ENCODE assay signal across 8 mouse cellular contexts in the genomic region with DNA sequence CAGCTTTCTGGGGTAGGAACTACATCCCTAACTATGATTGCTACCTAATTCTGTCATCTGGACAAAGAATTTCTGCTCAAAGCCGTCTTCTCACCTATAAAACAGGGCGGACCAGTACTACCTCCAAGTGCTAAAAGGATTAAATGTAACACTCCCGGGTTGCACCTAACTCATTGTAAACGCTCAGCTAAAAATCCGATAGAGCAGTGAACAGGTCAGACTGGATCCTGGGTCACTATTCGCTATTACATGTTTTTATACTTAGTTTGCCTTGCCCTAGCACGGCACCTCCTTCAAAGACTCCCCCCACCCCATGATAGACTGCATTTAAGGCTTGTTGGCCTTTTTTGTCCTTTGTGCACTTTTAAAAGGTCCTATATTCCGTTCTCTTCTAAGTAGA. TPM values are rescaled to one million over a fixed set of nuclear protein-coding genes. Genes with fewer than 3 reads are reported as not detected.
DNase-seq lines count a peak whose midpoint lies in the region; ATAC-seq and TF ChIP-seq lines count a peak whose summit lies in the region.

No protein-coding gene starts in this region.

- H3K27me3 ChIP-seq in lung, embryonic 15.5 days, result no peaks in the 10 kb centered on the region
- no peaks in the 10 kb centered on the region for H3K27me3 ChIP-seq in embryonic facial prominence, embryonic 15.5 days
- no peaks in the 10 kb centered on the region for H3K27me3 ChIP-seq in intestine, postnatal 0 days (replicated peaks; ENCODE audit: control insufficient read depth, insufficient read depth, low read length)
- H3K27me3 ChIP-seq in neural tube, embryonic 15.5 days (replicated peaks), result no peaks in the 10 kb centered on the region

- no peak for TF ChIP-seq CTCF in intestine, postnatal 0 days (IDR thresholded peaks at IDR 0.05; ENCODE audit: low read depth)

- no peak overlapping the region for H3K27ac ChIP-seq in lung, embryonic 15.5 days
- H3K27ac ChIP-seq in embryonic facial prominence, embryonic 15.5 days (replicated peaks), result peak overlapping the region; percentile 92
- H3K27ac ChIP-seq in intestine, postnatal 0 days (ENCODE audit: low read depth, low read length), result peak overlapping the region; percentile 94; the same call in 1 of the 2 replicates
- no peak overlapping the region for H3K27ac ChIP-seq in neural tube, embryonic 15.5 days (replicated peaks)

- no peak for ATAC-seq in lung, embryonic 15.5 days (ENCODE audit: borderline replicate concordance, extremely low read depth, low FRiP score, low TSS enrichment)
- no peak for ATAC-seq in embryonic facial prominence, embryonic 15.5 days (ENCODE audit: insufficient number of reproducible peaks, low FRiP score, low TSS enrichment, low read depth)
- no peak for ATAC-seq in intestine, postnatal 0 days
- no peak for ATAC-seq in neural tube, embryonic 15.5 days (ENCODE audit: low FRiP score)

- H3K4me3 ChIP-seq in lung, embryonic 15.5 days, result peak overlapping the region; percentile 92
- H3K4me3 ChIP-seq in embryonic facial prominence, embryonic 15.5 days (replicated peaks), result peak overlapping the region; percentile 91
- peak overlapping the region; percentile 97 for H3K4me3 ChIP-seq in intestine, postnatal 0 days (ENCODE audit: low read depth, low read length)
- peak overlapping the region; percentile 69 for H3K4me3 ChIP-seq in neural tube, embryonic 15.5 days (replicated peaks)

- no peaks in the 10 kb centered on the region for H3K9me3 ChIP-seq in lung, embryonic 15.5 days
- no peaks in the 10 kb centered on the region for H3K9me3 ChIP-seq in embryonic facial prominence, embryonic 15.5 days (replicated peaks)
- no peaks in the 10 kb centered on the region for H3K9me3 ChIP-seq in intestine, postnatal 0 days (ENCODE audit: control insufficient read depth)
- H3K9me3 ChIP-seq in neural tube, embryonic 15.5 days (replicated peaks), result no peaks in the 10 kb centered on the region

- WGBS in lung, embryonic 15.5 days, result 2% methylated on average over 8 of the region's 8 CpGs
- WGBS in embryonic facial prominence, embryonic 15.5 days, result 7% methylated on average over 8 of the region's 8 CpGs
- WGBS in intestine, postnatal 0 days, result 2% methylated on average over 8 of the region's 8 CpGs
- WGBS in neural tube, embryonic 15.5 days, result 7% methylated on average over 8 of the region's 8 CpGs

- H3K9ac ChIP-seq in lung, embryonic 15.5 days, result peak overlapping the region; percentile 97
- H3K9ac ChIP-seq in embryonic facial prominence, embryonic 15.5 days, result peak overlapping the region; percentile 94
- peak overlapping the region; percentile 96 for H3K9ac ChIP-seq in intestine, postnatal 0 days (ENCODE audit: low read depth, low read length)
- peak overlapping the region; percentile 93 for H3K9ac ChIP-seq in neural tube, embryonic 15.5 days (replicated peaks)

- H3K4me1 ChIP-seq in lung, embryonic 15.5 days, result peaks cover 32% of the 10 kb centered on the region
- H3K4me1 ChIP-seq in embryonic facial prominence, embryonic 15.5 days, result peaks cover 35% of the 10 kb centered on the region
- H3K4me1 ChIP-seq in intestine, postnatal 0 days (replicated peaks; ENCODE audit: control insufficient read depth, insufficient read depth, low read length), result no peaks in the 10 kb centered on the region
- H3K4me1 ChIP-seq in neural tube, embryonic 15.5 days, result peaks cover 46% of the 10 kb centered on the region

- peak overlapping the region; percentile 75 for H3K4me2 ChIP-seq in lung, embryonic 15.5 days
- H3K4me2 ChIP-seq in embryonic facial prominence, embryonic 15.5 days (replicated peaks), result peak overlapping the region; percentile 61
- H3K4me2 ChIP-seq in intestine, postnatal 0 days (replicated peaks; ENCODE audit: low read depth), result peak overlapping the region; percentile 72
- peak overlapping the region; percentile 84 for H3K4me2 ChIP-seq in neural tube, embryonic 15.5 days

- no peak for DNase-seq in lung, postnatal 25 days (ENCODE audit: low spot score)
- DNase-seq in gastrocnemius, postnatal 10 days, result no peak
- DNase-seq in retina, postnatal 1 day, result no peak
- no peak for DNase-seq in left cerebral cortex, postnatal 25 days (ENCODE audit: low spot score in 2 of 2)

- intact Hi-C loops in left cerebral cortex, postnatal 25 days (cut with DNase I), result loop anchor here (5.0 kb wide), 4 partner anchors 35 to 145 kb away; partner anchors contain the start of gene Anapc15-ps

- H3K36me3 ChIP-seq in lung, embryonic 15.5 days, result 0 out of 2 replicates have a peak, but pooled peaks cover 3% of the 10 kb centered on the region
- H3K36me3 ChIP-seq in embryonic facial prominence, embryonic 15.5 days, result 0 out of 2 replicates have a peak, but pooled peaks cover 3% of the 10 kb centered on the region
- peaks cover 2% of the 10 kb centered on the region; the same call in 1 of the 2 replicates for H3K36me3 ChIP-seq in intestine, postnatal 0 days (ENCODE audit: control insufficient read depth, insufficient read depth)
- H3K36me3 ChIP-seq in neural tube, embryonic 15.5 days, result 0 out of 2 replicates have a peak, but pooled peaks cover 2% of the 10 kb centered on the region

RNA-seq across cellular contexts. Expression of gene Nudt4, which starts 1.6 kb away (rescaled TPM):
- 64.3 and 65.2 TPM in 2 replicates for polyA plus RNA-seq in lung, embryonic 15.5 days (2015; fragmentation: Nextera tagmentation; extraction: Ambion mirVana)
- 81.1 and 82.2 TPM in 2 replicates for polyA plus RNA-seq in embryonic facial prominence, embryonic 15.5 days (2015; fragmentation: Nextera tagmentation; extraction: Ambion mirVana)
- 105 and 107 TPM in 2 replicates for polyA plus RNA-seq in intestine, postnatal 0 days (2015; fragmentation: Nextera tagmentation; extraction: Ambion mirVana)
- 73.5 and 75.5 TPM in 2 replicates for polyA plus RNA-seq in neural tube, embryonic 15.5 days (2015; fragmentation: Nextera tagmentation; extraction: Ambion mirVana)
- 100 to 1,000 TPM; 212 to 218 TPM for total RNA-seq in gastrocnemius, postnatal 10 days (2021)
- total RNA-seq in left cerebral cortex, postnatal 25 days (2021), result 100 to 1,000 TPM; 146 to 170 TPM

RNA-seq across cellular contexts. Expression of gene Ube2n, which starts 47.5 kb away (rescaled TPM):
- polyA plus RNA-seq in lung, embryonic 15.5 days (2015; fragmentation: Nextera tagmentation; extraction: Ambion mirVana), result 390 and 414 TPM in 2 replicates
- polyA plus RNA-seq in embryonic facial prominence, embryonic 15.5 days (2015; fragmentation: Nextera tagmentation; extraction: Ambion mirVana), result 292 and 300 TPM in 2 replicates
- polyA plus RNA-seq in intestine, postnatal 0 days (2015; fragmentation: Nextera tagmentation; extraction: Ambion mirVana), result 154 and 167 TPM in 2 replicates
- polyA plus RNA-seq in neural tube, embryonic 15.5 days (2015; fragmentation: Nextera tagmentation; extraction: Ambion mirVana), result 358 and 359 TPM in 2 replicates
- 100 to 1,000 TPM; 111 to 139 TPM for total RNA-seq in gastrocnemius, postnatal 10 days (2021)
- 100 to 1,000 TPM; 184 to 202 TPM for total RNA-seq in left cerebral cortex, postnatal 25 days (2021)

Comparison
In these comparisons a context has a peak if more than half of its experiments do, and no peak if none do; other contexts are left out.
1. H3K27ac ChIP-seq: peak in embryonic facial prominence, embryonic 15.5 days (single experiment) and intestine, postnatal 0 days (single experiment); none in lung, embryonic 15.5 days (single experiment) and neural tube, embryonic 15.5 days (single experiment).
2. Peak in every context shown above with its lines, with median percentiles within 50 percentile points of each other: H3K4me2 ChIP-seq, H3K4me3 ChIP-seq and H3K9ac ChIP-seq.